Mouse (Mus musculus): ENCODE measurements around the gene Neurod6.

Neurod6 gene

DNA sequence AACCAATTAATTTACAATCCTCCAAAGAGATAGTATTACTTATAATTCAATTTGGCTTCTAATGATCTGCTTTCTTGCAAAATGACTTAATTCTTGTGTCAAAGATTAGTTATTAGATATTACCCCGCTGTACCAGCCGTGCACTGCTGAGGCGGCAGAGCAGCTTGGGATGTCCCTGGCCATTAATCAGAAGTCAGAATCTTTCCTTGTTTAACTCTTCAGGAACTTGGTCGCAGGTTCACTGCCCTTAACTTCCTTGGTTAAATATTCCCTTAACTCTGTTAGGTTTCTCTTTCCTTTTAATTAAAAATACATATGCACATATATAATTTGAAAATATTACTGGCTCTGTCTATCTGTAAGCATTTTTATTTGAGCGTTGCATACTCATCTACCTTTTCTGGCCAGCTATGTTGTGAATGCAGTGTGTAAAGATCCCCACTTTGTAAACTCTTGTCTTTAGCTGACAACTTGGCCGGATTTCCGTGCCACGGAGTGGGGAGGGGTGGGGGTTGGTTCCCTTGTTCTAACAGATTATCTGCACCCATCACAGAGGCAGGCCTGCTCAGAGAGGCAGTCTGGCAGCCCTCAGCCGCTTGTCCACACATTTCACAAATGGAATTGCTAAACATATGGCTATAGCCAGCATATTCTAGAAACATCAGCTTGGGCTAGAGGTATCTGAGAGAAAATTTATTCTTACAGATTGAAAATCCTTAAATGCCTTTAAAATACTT, 34.1 kb downstream of the Neurod6 start:
- DNase-seq (ENCODE audit: low read depth in 2 of 2, low spot score in 2 of 2), result no peak

DNA sequence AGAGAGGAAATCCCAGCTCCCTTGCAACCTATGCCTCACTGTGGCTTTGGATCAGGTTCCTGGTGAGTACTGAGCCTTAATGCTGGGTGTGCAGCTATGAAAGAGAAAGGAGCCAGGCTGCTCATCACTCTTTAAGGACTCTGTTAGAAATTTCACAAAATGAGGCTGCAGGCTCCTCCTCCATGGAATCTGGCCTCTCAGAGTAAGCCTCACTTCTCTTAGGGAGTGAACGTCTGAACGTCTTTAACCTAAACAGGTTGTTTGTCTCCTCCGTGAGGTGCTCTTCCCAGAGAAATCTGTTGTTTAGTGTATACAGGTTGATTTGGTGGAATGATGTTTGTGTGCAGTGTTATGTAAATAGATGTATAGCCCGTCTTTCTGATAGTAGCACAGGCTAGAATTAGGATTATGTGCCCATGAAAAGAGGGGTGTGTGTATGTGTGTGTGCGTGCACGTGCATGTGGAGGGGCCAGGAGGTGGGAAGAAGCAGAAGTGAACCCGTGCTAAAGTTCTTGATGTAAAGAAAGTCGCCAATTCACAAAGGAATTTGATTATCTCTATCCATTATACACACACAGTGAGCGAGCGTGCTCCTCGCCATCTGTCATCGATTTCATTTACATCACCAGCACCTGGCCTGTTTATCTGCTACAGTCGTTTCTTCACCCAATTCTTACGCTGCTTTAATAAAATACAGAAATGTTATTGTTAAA, 34.8 kb downstream of the Neurod6 start:
- DNase-seq (ENCODE audit: low read depth in 2 of 2, low spot score in 2 of 2), result no peak

DNA sequence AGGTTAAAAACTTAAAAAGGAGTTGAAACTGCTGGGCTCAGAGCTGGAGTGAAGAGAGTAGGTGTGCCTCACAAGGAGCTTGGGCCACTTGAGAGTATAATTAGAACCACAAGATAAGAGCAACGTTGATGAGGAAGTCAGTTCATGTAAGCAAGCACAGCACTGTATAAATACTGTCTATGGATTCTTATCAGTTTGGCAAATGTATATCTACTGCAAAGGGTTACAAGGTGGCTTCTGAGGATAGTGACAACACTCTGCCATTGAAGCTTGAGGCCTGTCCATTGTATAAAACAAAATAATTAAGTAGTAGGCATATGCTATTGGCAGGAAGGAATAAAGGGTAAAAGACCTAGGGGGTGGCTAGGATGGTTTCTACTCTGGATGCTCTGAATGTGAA, 46.4 kb downstream of the Neurod6 start:
- no peak for DNase-seq (ENCODE audit: low read depth in 2 of 2, low spot score in 2 of 2)

All from CD8-positive naive resting alpha-beta T cell, adult 2 months (primary cell).